ENCODE assay signal across 19 mouse cellular contexts in genomic region chr15:85783146-85783545, GRCm38 (mm10). TPM values are rescaled to one million over a fixed set of nuclear protein-coding genes. Genes with fewer than 3 reads are reported as not detected.
DNase-seq lines count a peak whose midpoint lies in the region; ATAC-seq and TF ChIP-seq lines count a peak whose summit lies in the region.
"Had no signal": no experiment of that assay in that cellular context is flagged by ENCODE, and none has a peak within 500 bp of the region (broad histone marks: within the 10 kb centered on the region; RNA-seq: fewer than 3 reads in every experiment).

No protein-coding gene starts in this region.

- no peak overlapping the region for H3K4me3 ChIP-seq in heart, postnatal 0 days (ENCODE audit: low read depth, low read length)
- H3K4me3 ChIP-seq in lung, postnatal 0 days (ENCODE audit: low read depth, low read length) = no peak overlapping the region
- H3K4me3 ChIP-seq in lung, adult 2 months (replicated peaks; ENCODE audit: extremely low read depth, low read depth, low read length) = no peak overlapping the region
- no peak overlapping the region for H3K4me3 ChIP-seq in ES-E14 (ENCODE audit: insufficient read depth in 1 of 2, low read depth in 1 of 2, low read length in 2 of 2, poor library complexity in 1 of 2, severe bottlenecking in 1 of 2)
- H3K4me3 ChIP-seq: embryonic facial prominence, embryonic 13.5 days; hindbrain, embryonic 13.5 days; limb, embryonic 12.5 days; midbrain, embryonic 13.5 days had no signal

- 0 out of 2 replicates have a peak, but pooled peaks have one; percentile 6 for TF ChIP-seq CTCF in heart, postnatal 0 days (IDR thresholded peaks at IDR 0.05; ENCODE audit: low read depth)
- peak; percentile 46 for TF ChIP-seq CTCF in lung, postnatal 0 days (IDR thresholded peaks at IDR 0.05)
- TF ChIP-seq CTCF in lung, adult 2 months (IDR thresholded peaks at IDR 0.05; ENCODE audit: insufficient read depth, low read length) = no peak

- H3K36me3 ChIP-seq in heart, postnatal 0 days (replicated peaks; ENCODE audit: control insufficient read depth, insufficient read depth, low read length) = no peaks in the 10 kb centered on the region
- H3K36me3 ChIP-seq in lung, postnatal 0 days (ENCODE audit: insufficient read depth, low read length) = no peaks in the 10 kb centered on the region
- H3K36me3 ChIP-seq in ES-E14 (ENCODE audit: control insufficient read depth, insufficient read depth, low read length, poor library complexity, severe bottlenecking) = no peaks in the 10 kb centered on the region
- H3K36me3 ChIP-seq: embryonic facial prominence, embryonic 13.5 days; hindbrain, embryonic 13.5 days; limb, embryonic 12.5 days; midbrain, embryonic 13.5 days had no signal

- no peak overlapping the region for H3K27ac ChIP-seq in heart, postnatal 0 days (ENCODE audit: low read depth)
- H3K27ac ChIP-seq in lung, postnatal 0 days (ENCODE audit: low read length) = no peak overlapping the region
- no peak overlapping the region for H3K27ac ChIP-seq in ES-E14 (ENCODE audit: insufficient read depth, low read depth, low read length, poor library complexity, severe bottlenecking)
- H3K27ac ChIP-seq: embryonic facial prominence, embryonic 13.5 days; hindbrain, embryonic 13.5 days; limb, embryonic 12.5 days; midbrain, embryonic 13.5 days had no signal

- no peak overlapping the region for H3K9ac ChIP-seq in heart, postnatal 0 days (replicated peaks; ENCODE audit: low read depth, low read length)
- no peak overlapping the region for H3K9ac ChIP-seq in lung, postnatal 0 days (replicated peaks; ENCODE audit: low read depth)
- no peak overlapping the region for H3K9ac ChIP-seq in ES-E14 (ENCODE audit: insufficient read depth, low read depth, low read length, poor library complexity, severe bottlenecking)
- H3K9ac ChIP-seq: embryonic facial prominence, embryonic 13.5 days; hindbrain, embryonic 13.5 days; limb, embryonic 12.5 days; midbrain, embryonic 13.5 days had no signal

- H3K9me3 ChIP-seq in heart, postnatal 0 days (replicated peaks; ENCODE audit: control insufficient read depth, low read length) = no peaks in the 10 kb centered on the region
- no peaks in the 10 kb centered on the region for H3K9me3 ChIP-seq in lung, postnatal 0 days (ENCODE audit: low read length)
- no peaks in the 10 kb centered on the region for H3K9me3 ChIP-seq in ES-E14 (ENCODE audit: control insufficient read depth, insufficient read depth, low read depth, low read length)
- H3K9me3 ChIP-seq: embryonic facial prominence, embryonic 13.5 days; hindbrain, embryonic 13.5 days; limb, embryonic 12.5 days; midbrain, embryonic 13.5 days had no signal

- ATAC-seq in heart, postnatal 0 days (ENCODE audit: insufficient read depth, low read depth) = no peak
- ATAC-seq in lung, postnatal 0 days = no peak
- ATAC-seq in cerebellum, adult (ENCODE audit: insufficient number of reproducible peaks, low FRiP score, low TSS enrichment) = no peak
- ATAC-seq: midbrain, embryonic 13.5 days had no signal

- no peak for TF ChIP-seq EP300 in heart, postnatal 0 days (IDR thresholded peaks at IDR 0.05; ENCODE audit: low read depth)
- no peak for TF ChIP-seq EP300 in lung, postnatal 0 days (IDR thresholded peaks at IDR 0.05)

- in situ Hi-C loops in ES-E14 (cut with MboI; ENCODE audit: low sequenced_read_pairs in 2 of 2, unreplicated experiment in 2 of 2) = no loop called here

- peaks cover 12% of the 10 kb centered on the region; the same call in 1 of the 2 replicates for H3K4me1 ChIP-seq in heart, postnatal 0 days (ENCODE audit: control insufficient read depth, insufficient read depth)
- no peaks in the 10 kb centered on the region for H3K4me1 ChIP-seq in lung, postnatal 0 days (ENCODE audit: insufficient read depth, low read depth, low read length)
- no peaks in the 10 kb centered on the region for H3K4me1 ChIP-seq in lung, adult 2 months (ENCODE audit: control insufficient read depth, insufficient read depth, low read length)
- H3K4me1 ChIP-seq in ES-E14 (ENCODE audit: control insufficient read depth in 2 of 2, insufficient read depth in 2 of 2, low read length in 2 of 2, poor library complexity in 1 of 2) = no peaks in the 10 kb centered on the region
- H3K4me1 ChIP-seq: embryonic facial prominence, embryonic 13.5 days; hindbrain, embryonic 13.5 days; limb, embryonic 12.5 days; midbrain, embryonic 13.5 days had no signal

- TF ChIP-seq POLR2A in lung, adult 2 months (IDR thresholded peaks at IDR 0.05; ENCODE audit: borderline replicate concordance, extremely low read depth, low read depth, low read length) = no peak

- 89% methylated on average over 4 of the region's 4 CpGs for WGBS in heart, postnatal 0 days
- WGBS in lung, postnatal 0 days = 59% methylated on average over 4 of the region's 4 CpGs
- WGBS in lung, adult 2 months = 66% methylated on average over 4 of the region's 4 CpGs

- H3K27me3 ChIP-seq in heart, postnatal 0 days (ENCODE audit: control insufficient read depth, insufficient read depth, low read length) = no peaks in the 10 kb centered on the region
- H3K27me3 ChIP-seq in lung, postnatal 0 days (replicated peaks; ENCODE audit: insufficient read depth, low read length) = no peaks in the 10 kb centered on the region
- H3K27me3 ChIP-seq: embryonic facial prominence, embryonic 13.5 days; limb, embryonic 12.5 days; midbrain, embryonic 13.5 days had no signal

- DNase-seq in heart, postnatal 0 days (ENCODE audit: low spot score) = no peak
- DNase-seq in heart, postnatal 4 days = no peak
- DNase-seq in lung, postnatal 0 days (ENCODE audit: low spot score) = peak; percentile 15
- DNase-seq in lung, adult 2 months = no peak
- peak; percentile 4 for DNase-seq in ES-E14 (ENCODE audit: low read depth, low spot score)
- peak; percentile 8 for DNase-seq in naive thymus-derived CD4-positive, alpha-beta T cell, adult 2 months (ENCODE audit: low read depth)
- no peak for DNase-seq in ovary, adult 18-20 months (ENCODE audit: low spot score)
- DNase-seq: cerebellum, adult 2 months; kidney, adult 11 months; kidney, postnatal 14 days; layer of hippocampus, postnatal 36 days; right cerebral cortex, postnatal 14 days; thymus, postnatal 36 days had no signal

- H3K4me2 ChIP-seq in heart, postnatal 0 days (ENCODE audit: low read depth, low read length) = no peak overlapping the region
- no peak overlapping the region for H3K4me2 ChIP-seq in lung, postnatal 0 days (replicated peaks; ENCODE audit: low read depth, low read length)
- H3K4me2 ChIP-seq: embryonic facial prominence, embryonic 13.5 days; hindbrain, embryonic 13.5 days; limb, embryonic 12.5 days; midbrain, embryonic 13.5 days had no signal

TF ChIP-seq in ES-E14, 5 proteins besides CTCF, POLR2A, EP300 and RAD21:
- TF ChIP-seq ZC3H11A (IDR thresholded peaks at IDR 0.05; ENCODE audit: borderline replicate concordance, low read depth, low read length) = no peak
- no peak for TF ChIP-seq HCFC1 (IDR thresholded peaks at IDR 0.05; ENCODE audit: borderline replicate concordance, insufficient read depth, low read length)
- TF ChIP-seq MAFK (IDR thresholded peaks at IDR 0.05; ENCODE audit: insufficient read depth, low read depth, low read length) = no peak
- no peak for TF ChIP-seq ZNF384 (IDR thresholded peaks at IDR 0.05; ENCODE audit: low read depth, low read length)
- no peak for TF ChIP-seq CHD2 (IDR thresholded peaks at IDR 0.05; ENCODE audit: low read depth, low read length)

RNA-seq across cellular contexts. Expression of gene Cdpf1, which starts 28.4 kb away (rescaled TPM):
- total RNA-seq in heart, postnatal 0 days (2014; rRNA removed; ENCODE audit: low replicate concordance) = 31.0 and 96.8 TPM in 2 replicates
- 45.9 and 49.9 TPM in 2 replicates for polyA plus RNA-seq in heart, postnatal 0 days (2015; fragmentation: Nextera tagmentation; extraction: Ambion mirVana)
- total RNA-seq in heart, postnatal 4 days (2021) = 10 to 100 TPM; 37.9 to 45.1 TPM
- 46.8 and 48.3 TPM in 2 replicates for polyA plus RNA-seq in lung, postnatal 0 days (2015; fragmentation: Nextera tagmentation; extraction: Ambion mirVana)
- 39.0 and 43.0 TPM in 2 replicates for polyA plus RNA-seq in lung, adult 2 months (2012; rRNA removed)
- 12.9 and 22.6 TPM in 2 replicates for total RNA-seq in ES-E14 (2012; rRNA removed)

RNA-seq across cellular contexts. Expression of gene Pkdrej, which starts 38.4 kb away (rescaled TPM):
- total RNA-seq in heart, postnatal 0 days (2014; rRNA removed; ENCODE audit: low replicate concordance) = 2.4 and 2.7 TPM in 2 replicates
- 0.54 and 0.66 TPM in 2 replicates for polyA plus RNA-seq in heart, postnatal 0 days (2015; fragmentation: Nextera tagmentation; extraction: Ambion mirVana)
- 1 to 10 TPM; 2.5 to 2.8 TPM for total RNA-seq in heart, postnatal 4 days (2021)
- 0.04 and 0.08 TPM in 2 replicates for polyA plus RNA-seq in lung, postnatal 0 days (2015; fragmentation: Nextera tagmentation; extraction: Ambion mirVana)
- polyA plus RNA-seq in lung, adult 2 months (2012; rRNA removed) = 0.25 and 0.44 TPM in 2 replicates
- 0.09 and 0.11 TPM in 2 replicates for total RNA-seq in ES-E14 (2012; rRNA removed)
- polyA plus RNA-seq: forebrain, embryonic 11.5 days had no signal

RNA-seq across cellular contexts. Expression of gene Ppara, which starts 48.4 kb away (rescaled TPM):
- 11.6 and 18.5 TPM in 2 replicates for total RNA-seq in heart, postnatal 0 days (2014; rRNA removed; ENCODE audit: low replicate concordance)
- 31.4 and 33.4 TPM in 2 replicates for polyA plus RNA-seq in heart, postnatal 0 days (2015; fragmentation: Nextera tagmentation; extraction: Ambion mirVana)
- 10 to 100 TPM; 24.0 to 29.6 TPM for total RNA-seq in heart, postnatal 4 days (2021)
- 5.1 and 5.2 TPM in 2 replicates for polyA plus RNA-seq in lung, postnatal 0 days (2015; fragmentation: Nextera tagmentation; extraction: Ambion mirVana)
- polyA plus RNA-seq in lung, adult 2 months (2012; rRNA removed) = 2.2 and 2.3 TPM in 2 replicates
- total RNA-seq in ES-E14 (2012; rRNA removed) = 0.09 and 0.21 TPM in 2 replicates

RNA-seq across cellular contexts. Expression of gene Ttc38, which starts 49.0 kb away (rescaled TPM):
- total RNA-seq in heart, postnatal 0 days (2014; rRNA removed; ENCODE audit: low replicate concordance) = 11.6 and 14.7 TPM in 2 replicates
- 6.9 and 7.6 TPM in 2 replicates for polyA plus RNA-seq in heart, postnatal 0 days (2015; fragmentation: Nextera tagmentation; extraction: Ambion mirVana)
- total RNA-seq in heart, postnatal 4 days (2021) = 1 to 10 TPM; 5.2 to 5.3 TPM
- 8.7 and 9.1 TPM in 2 replicates for polyA plus RNA-seq in lung, postnatal 0 days (2015; fragmentation: Nextera tagmentation; extraction: Ambion mirVana)
- 8.7 and 13.0 TPM in 2 replicates for polyA plus RNA-seq in lung, adult 2 months (2012; rRNA removed)
- 3.0 and 3.3 TPM in 2 replicates for total RNA-seq in ES-E14 (2012; rRNA removed)

Comparison
In these comparisons a context has a peak if more than half of its experiments do, and no peak if none do; other contexts are left out.
1. DNase-seq: peak in lung, postnatal 0 days (single experiment), ES-E14 (single experiment) and naive thymus-derived CD4-positive, alpha-beta T cell, adult 2 months (single experiment); none in heart, postnatal 0 days (single experiment), heart, postnatal 4 days (single experiment), lung, adult 2 months (single experiment) and ovary, adult 18-20 months (single experiment).
2. RNA of gene Ppara, which starts 48.4 kb away (total RNA-seq): 24.0 to 29.6 TPM in heart, postnatal 4 days and 11.6 to 18.5 TPM in heart, postnatal 0 days; 0.09 to 0.21 TPM in ES-E14; every median in the first group is over 10 times any median in the second.